Mouse (Mus musculus): ENCODE measurements at regions not wholly inside any gene's neighbourhood (a gene's known extent, or its start where the extent isn't known, plus 50 kb on each side); places are given as distances from the start of the nearest gene placed in this dataset.

DNA sequence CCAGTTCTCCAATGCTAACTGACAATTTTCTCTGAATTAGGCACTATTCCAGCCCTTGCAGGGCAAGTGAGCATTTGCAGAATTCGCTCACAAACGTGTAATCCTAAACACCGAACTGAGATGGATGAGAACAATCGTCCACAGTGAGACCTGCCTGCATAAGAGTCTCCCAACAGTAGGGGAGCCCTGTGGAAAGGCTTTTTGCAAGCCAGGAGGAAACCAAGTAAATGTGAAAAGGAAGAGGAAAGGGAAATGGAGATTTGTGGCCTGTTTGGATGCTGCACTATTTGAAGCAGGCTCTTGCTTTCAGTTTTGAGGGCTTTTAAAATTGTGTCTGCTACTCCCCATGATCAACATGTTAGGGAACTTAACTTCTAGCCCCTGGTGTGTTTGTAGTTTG is 470.9 kb upstream of the A830018L16Rik start:
- no peak for DNase-seq (ENCODE audit: extremely low read depth, insufficient read length, low spot score)
